Mouse (Mus musculus): ENCODE data around the gene Trpm3.

Trpm3 gene

DNA sequence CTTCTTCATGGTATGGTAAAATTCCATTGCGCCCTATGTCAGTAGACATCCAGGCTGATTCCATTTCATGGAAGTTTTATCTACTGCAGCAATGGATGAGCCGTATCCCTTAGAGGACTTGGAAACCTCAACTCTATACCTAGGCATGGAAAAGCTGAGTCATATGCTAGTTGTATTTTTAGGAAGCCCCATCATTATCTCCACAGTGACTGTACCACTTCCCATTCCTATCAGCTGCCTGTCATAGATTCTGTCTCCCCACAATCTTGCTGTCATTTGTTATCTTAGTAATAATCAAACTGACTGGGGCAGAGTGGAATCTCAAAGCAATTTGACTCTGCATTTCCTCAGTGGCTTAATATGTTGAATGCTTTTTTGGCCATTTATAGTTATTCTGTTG lies 169.2 kb downstream of the Trpm3 start:
- DNase-seq, result no peak

DNA sequence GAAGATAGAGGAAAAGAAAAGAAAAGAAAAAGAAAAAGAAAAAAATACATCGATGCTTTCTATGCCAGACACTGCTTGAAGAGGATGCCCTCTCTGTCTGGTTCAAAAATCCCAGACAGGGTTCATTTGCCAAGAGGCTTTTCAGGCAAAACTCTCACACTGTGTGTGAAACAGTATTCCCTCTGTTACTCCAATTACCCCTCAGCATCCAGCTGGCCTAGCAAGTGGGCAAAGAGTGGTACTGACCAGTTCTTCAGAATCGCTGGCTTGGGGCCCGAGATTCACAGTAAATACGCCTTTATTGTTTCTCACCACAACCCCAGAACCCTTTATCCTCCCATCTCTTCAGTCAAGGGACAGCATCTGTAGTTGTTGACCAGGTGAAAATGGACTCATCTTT lies 178.5 kb downstream of the Trpm3 start:
- no peak for DNase-seq

DNA sequence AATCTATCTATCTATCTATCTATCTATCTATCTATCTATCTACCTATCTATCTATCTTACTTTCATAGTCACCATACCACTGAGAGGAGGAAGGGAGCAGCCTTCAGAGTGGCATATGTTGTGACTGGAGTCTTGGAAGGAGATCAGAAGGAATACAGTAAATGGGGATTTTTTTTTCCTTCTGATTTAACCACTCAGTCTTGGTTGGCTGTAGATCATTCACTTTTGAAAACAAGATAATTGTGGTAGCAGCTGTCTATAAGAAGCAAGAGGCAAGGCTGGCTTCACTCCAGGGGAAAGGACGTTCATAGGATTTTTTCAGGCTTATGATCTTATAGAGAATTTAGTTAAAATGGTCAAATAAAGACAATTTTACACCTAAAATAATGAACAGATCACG lies 188.0 kb downstream of the Trpm3 start:
- no peak for DNase-seq

DNA sequence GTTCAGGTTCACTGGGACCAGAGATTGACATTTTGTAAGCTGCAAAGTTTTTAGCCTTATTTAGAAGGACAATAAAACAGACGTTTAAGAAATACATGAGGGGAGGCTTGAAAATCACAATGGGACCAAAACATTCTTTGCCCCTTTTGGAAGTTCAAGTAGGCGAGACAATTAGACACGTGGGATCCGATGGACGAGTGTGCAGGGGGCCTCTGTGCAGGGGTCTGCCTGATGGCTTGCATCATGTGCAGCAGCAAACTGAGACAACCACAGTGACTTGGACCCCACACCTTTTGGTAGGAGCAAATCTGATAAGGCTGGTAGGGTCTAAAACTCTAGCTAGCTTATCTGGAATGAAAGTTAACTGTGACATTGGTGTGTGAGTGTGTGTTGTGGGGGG lies 188.4 kb downstream of the Trpm3 start:
- no peak for DNase-seq

DNA sequence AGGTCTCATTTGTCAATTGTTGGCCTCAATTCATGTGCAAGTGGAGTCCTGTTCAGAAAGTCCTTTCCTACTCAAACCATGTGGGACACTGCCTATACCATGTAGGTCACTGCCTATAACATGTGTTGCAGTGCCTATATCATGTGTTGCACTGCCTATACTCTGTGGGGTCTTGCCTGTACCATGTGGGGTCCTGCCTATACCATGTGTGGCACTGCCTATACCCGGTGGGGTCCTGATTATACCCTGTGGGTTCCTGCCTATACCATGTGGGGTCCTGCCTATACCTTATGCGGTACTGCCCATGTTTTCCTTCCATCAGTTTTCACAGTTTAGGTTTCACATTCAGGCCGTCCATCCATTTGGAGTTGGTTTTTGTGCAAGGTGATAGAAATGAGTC lies 197.4 kb downstream of the Trpm3 start:
- no peak for DNase-seq

DNA sequence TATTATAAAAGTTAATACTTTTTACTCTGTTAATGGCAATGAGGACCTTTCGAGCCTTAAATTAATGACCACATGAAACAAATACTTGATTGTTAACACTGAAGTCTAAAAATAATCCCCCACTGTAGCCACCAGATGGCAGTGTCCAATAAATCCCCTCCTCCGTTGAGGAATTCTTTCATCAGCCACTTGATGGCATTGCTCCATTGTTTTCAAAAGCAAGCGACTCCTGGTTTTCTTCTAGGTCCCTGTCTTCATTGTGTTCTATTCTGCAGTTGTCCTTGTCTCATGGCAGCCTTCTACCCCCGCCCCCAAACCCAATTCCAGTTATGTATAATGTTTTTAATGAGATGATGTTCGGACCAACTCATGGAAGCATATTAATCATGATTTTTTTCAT lies 198.6 kb downstream of the Trpm3 start:
- no peak for DNase-seq

DNA sequence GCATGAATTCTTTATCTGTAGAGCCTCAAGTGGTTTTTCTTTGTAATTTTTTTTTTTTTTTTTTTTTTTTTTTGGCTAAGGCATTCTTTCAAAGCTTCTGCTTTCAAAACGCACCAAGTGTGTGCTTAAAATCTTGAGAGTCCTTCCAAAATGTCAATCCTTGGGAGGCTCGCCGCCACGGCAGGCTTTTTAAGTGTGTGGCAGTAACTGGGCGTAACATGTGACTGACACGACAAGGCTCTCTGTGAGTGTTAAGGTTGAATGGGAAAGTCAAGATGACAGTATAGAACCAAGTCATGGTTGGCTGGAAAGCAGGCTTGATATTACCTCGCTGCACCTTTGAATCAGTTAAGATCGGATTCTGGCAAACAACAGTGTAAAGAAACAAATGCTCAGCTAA lies 200.1 kb downstream of the Trpm3 start:
- DNase-seq, result no peak

DNA sequence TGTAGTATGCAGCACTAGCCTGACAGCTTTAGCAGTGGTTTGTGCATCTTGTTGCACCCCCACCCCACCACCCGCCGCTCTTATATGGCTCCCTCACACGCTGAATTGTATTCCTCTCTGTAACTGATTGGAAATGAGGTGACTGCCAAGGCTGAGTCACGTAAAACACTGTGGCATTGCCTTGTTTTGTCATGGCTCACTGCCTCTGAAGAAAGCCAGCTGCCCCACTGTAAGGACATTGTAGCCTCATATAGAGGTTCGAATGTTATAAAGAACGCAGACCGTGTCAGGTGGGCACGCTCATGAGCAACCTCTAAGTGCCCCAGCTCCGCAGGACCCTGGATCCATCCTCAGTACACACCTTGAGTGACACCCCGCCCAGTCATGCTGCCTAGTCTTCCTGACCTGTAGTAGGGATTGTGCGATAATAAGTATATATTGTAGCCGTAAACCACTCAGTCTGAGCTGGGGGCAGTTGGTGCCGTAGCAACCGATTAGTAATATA lies 215.2 kb downstream of the Trpm3 start:
- no peak for DNase-seq

DNA sequence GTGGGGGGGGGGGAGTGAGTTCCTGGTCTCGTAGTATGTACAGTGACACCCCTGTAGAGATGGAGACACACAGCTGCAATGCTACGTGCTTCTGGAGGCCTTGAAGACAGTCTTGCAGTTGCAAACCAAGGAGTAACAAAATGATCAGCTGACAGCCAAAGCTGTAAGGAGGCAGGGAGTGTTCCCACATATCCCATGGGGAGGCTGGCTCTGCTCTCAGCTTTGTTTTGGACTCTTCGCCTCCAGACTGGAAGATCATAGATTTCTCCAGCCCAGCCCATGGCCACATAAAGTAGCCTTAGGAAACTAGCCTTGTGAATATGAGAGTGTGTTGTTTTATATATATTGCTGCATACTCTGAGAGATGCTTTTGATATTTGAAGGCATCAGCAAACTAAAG lies 248.0 kb downstream of the Trpm3 start:
- DNase-seq, result no peak

DNA sequence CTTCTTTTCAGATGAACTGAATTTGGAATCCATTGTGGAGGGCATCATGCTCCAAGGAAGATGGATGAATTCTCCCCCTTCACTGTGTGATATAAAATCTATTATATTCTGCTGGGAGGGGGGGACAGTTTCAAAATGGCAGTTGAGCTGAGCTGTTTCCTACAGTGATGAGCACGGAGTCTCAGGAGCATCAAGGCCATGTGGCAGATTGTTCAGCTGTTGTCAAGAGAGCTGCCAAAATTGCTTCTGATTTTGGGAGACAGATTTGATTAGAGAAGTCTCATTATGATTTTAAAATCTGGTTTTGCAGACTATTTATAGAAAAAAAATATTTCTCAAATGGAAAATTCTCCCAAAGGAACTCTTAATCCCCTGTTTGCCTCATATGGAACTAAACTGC lies 255.9 kb downstream of the Trpm3 start:
- no peak for DNase-seq

DNA sequence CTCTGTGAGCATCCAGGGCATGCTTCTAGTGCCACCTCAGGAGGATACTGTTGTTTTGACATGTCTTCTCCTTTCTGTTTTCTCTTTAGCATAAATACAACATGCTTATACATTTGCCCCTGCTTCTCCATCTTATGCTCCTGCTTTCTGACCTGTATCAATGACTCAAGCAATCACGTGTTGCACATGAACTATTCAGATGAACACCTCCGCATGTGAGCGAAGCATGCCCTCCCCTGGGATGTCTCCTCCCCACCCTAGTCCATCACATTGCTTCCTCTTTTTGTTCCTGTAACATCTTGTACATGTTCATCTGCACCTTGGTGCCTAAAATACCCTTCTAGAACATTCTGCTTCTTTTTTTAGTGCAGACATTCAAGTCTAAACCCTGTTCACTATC lies 265.2 kb downstream of the Trpm3 start:
- no peak for DNase-seq

DNA sequence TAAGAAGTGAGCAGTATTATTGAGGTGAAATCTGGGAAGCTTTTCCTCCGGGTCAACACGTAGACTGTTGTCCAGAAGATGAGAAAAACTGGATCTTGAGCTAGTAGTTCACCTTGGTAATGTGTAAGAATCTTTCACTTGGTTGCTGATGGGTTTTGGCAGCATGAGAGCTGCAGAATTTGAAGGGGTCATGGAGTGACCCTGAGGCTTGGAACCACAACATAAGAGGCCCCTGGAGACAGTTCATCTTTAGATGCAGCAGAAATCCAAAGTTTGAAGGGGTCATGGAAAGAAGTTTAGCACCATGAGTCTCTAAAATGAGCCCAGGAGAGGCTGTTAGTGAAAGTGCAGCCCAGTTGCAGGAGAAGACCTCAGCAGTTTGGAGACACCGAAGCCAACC lies 279.4 kb downstream of the Trpm3 start:
- no peak for DNase-seq

DNA sequence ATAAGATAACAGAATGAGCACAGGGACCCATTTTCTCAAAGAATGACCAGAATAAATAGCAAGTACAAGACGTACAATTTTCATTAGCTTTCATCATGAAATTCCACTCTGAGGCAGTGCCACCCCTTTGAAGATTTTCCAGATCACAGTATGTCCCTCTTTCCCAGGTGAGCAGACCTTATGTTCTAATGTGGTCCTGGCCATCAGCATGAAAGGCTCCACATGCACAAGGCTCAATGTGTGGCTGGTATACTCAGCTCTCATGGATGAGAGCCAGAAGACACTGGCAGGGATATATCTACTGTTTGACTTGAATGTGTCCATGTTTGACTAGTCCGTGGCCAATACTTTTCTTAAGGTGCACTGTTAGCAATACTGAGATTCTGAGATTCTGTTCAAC lies 298.4 kb downstream of the Trpm3 start:
- DNase-seq, result no peak

DNA sequence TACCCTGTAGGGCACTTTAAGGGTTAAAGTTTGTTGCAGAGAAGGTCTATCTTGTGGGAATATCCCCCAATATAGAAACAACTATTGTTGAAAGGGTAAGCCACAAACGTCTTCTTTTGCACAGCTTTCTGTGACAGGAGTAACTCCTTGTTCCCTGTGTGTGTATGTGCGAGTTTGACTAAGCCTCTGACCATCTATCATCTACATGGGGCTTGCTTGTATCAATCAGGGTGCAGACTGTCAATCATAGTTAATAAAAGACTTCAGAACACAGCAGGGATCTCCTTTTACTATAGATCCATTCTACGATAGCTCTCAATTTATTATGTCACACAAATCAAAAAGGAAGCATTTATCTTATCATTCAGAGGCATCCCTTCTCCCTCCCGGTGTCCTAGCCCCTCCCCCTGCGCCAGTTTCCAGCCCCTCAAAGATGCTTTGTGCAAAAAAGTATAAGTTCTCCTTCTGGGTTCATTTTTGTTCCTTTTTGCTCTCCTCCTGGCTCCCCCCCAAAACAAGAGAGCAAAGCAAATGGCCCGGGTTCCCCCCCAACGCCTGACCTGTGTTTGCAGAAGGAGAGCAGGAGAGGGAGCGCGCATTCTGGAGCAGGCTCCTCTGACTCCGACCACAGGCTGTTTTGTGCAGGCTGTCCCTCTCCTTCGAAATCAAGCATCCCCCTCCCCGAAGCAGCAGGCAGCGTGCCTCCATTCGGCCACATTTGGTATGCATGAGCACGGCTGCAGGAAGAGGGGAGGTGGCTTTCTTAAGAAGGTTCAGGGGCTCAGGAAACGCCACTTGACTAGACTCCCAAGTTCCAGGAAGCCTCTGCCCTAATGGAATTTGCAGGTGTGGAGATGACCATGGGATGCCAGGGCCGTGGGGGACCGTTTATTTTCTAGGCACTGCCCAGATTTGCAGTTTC lies 308.8 kb downstream of the Trpm3 start:
- no peak for DNase-seq

DNA sequence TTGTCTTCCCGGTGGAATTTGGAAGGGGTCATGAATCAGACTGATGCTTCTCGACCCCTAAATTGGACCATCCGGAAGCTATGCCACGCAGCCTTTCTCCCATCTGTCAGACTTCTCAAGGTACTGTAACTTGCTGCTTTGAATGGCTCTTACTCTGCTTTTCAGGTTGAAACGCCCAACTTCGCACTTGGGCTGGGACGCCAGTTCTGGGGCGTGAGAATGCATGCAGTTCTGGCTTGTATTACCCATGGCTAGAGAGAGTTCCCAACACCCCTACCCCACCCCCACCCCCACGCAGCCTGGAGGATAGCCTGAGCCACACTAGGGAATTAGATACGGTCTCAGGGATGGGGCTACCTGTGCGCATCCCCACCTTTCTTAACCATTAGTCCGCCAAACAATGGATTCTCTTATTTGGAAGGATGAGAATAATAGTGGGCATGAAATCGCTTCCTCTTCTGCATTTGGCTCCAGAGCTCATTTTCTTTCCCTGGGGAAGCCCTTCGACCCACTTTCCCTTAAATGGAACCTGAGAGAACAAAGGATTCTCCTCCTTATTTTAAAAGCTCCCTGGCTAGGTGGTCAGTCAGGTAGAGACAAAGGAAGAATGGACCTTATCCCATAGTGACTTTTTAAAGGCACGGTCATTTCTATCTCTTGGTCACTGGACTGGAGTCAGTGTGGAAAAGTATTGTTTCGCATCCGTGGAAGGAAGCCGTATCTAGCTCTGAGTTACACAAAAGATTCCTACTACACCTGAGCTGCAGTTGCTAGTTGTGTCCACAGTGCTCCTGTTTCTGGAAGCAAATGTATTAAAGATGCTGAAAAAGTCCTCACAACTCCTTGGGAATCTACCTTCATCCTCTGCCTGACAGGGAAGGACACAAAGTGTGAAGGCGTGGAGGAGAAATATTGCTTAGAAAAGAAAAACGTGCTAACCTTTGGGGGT lies 309.8 kb downstream of the Trpm3 start:
- no peak for DNase-seq

DNA sequence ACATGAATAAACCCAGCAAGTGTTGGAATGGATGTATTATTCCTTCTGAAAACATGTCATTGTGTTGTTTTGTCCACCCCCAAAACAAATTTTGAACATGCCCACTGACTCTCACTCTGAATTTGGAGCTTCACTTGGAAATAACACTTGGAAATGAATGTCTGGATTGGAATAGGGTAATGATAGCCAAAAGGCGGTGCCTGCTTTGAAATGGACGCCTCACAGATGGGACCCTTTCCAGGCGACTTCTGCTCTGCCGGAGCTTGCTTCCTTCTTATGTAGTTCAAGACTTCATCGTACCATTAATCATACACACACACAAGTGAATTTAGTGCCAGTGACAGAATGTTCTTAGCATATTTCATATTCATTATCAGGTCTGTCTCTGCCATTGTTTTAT lies 312.4 kb downstream of the Trpm3 start:
- no peak for DNase-seq

DNA sequence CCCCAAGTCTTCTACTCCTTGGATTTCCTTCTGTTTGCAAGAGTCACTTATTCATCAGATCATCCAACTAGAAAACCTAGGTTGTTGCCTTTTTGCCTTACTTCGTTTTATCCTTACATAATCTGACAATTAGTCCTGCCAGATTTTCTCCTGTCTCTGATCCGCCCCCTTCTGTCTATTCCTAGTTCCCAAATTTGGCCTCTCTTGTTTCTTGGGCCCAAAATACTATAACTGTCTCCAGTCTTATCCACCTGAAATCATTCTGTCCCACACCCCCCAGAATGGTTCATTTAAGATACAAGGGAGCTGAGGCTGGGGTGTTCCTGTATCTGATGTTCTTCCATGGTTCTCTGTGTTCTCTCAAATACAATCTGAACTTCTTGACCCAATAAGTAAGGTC lies 318.1 kb downstream of the Trpm3 start:
- no peak for DNase-seq

DNA sequence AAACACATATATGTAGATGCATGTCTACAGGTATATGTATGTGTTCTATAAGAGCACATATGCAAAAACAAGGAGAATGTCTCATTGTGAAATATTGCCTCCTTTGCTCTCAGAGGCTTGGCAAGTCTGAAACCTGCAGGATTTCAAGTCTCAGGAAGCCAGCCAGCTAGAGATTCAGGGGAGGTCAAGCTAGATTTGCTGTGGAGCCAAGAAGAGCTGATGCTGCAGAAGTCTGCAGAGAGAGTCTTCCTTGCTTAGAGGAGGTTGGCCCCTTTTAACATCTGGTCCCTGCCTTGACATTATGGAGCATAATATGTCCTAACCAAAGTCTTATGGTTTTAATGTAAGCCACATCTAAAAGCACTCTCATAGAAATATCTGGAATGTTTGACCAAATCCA lies 323.2 kb downstream of the Trpm3 start:
- DNase-seq, result no peak

DNA sequence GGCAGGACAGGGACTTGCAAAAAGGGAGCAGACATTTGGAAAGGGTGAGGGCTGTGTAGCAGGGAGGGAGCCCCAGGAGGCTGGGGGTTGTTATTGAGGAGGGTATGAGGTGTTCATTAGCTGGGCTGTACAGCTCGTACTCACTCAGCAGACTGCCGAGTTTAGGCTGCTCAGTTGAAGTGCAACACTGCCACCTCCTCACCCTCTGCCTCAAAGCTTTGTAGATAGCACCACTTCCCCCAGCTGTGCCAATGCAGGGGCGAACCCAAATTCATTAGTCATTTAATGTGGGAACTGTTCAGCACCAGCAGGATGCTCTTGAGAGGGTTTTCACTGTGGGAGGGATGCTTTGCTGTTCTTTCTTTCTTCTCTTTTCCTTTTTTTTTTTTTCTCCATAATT lies 324.7 kb downstream of the Trpm3 start:
- no peak for DNase-seq

DNA sequence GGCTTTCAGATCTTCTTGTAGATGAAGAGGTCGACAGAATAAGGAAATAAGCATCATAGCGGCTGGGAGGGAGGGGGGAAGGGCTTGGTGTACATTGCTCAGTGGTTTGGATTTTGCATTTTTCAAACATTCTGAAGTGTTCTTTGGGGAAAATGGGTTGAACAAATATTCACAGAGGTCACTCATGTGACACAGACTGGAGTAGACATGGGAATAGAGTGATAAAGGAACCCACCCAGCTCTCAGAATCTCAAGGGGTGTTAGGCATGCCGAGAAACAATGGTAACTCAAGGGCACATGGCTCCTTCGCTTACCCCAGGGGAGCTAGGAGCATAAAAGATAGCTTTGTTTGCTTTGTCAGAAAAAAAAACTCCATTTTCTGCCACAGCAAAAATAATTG lies 330.8 kb downstream of the Trpm3 start:
- no peak for DNase-seq

DNA sequence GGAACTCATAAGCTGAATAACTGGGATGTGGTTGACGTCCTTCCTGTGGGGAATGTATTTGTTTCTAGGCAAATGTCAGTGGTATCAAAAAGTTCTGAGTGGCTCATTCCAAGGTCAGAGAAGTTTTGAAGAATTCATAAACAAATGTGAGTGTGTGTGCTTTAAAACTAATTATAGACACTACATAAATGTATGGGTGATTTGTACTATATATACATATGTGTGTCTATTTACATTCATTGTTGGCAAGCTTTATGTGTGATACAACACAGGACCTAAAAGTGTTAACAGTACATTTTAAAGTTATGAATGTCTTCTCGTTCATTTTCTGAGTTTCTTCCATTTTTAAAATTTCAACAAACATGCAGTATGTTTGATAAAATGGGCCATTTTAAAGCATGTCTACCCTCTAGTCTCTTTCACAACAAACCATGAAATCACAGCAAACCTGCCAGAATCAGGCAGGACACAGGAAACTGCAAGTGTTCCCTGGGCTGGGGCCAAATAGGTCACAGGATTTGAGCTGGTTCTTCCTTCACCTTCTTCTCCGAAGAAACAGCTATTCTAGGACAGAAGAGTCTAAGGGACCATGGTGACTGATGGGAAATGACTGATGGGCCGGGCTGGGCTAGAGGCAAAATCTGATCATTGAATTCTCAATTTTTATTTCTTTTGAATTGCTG lies 334.3 kb downstream of the Trpm3 start:
- DNase-seq, result no peak

DNA sequence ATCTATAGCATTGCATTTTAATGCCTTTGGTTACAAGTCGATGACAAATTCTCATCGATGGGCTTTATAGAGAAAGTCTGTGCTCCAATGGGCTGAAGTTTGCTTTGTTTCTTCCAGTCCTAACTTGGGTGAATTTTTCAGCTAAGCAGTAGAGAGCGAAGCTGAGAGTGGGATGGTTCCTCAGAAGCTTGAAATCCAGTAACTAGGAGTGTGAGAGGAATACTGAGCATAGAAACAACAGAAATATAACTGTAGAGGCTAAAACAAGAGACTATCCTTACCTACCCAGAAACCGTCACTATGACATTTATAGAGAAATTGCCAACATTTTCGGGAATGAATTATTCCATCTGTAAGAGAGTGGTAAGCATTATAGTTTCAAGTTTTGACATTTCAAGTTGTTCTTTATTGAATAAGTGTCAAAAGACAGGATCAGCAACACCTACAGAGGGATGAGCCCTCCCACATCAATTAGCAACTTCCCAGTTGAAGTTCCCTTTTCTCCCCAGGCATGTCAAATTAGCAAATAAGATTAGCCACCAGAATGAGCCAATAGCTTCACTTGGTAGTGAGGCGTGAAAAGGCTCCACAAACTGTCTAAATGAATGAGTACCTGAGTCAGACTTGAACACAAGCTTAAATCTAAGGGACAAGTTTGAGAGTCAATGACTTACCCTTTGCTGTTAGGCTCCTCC lies 339.6 kb downstream of the Trpm3 start:
- DNase-seq, result no peak

DNA sequence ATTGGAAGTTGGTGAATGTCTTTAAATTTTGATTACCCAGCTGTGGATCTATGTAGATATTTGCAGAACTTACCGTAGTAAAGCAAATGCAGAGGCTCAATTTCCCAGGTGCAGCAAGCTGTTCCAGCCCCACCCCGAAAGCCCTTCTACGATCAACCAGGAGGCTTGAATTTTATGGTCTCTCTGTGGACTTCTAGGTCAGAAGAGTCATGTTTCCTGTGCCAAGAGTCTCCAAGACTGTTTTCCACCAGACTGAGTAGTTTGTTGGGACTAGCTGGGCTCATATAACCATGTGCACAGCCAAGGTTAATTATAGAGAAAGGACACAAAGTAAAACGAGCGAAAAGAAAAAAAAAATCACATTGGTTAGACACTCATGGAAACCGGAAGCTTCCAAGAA lies 364.6 kb downstream of the Trpm3 start:
- no peak for DNase-seq

Measured in kidney, adult 11 months (tissue).